Mouse (Mus musculus) stomach, postnatal 0 days (tissue): Measurements from ENCODE around the gene Evi2b. TPM values are rescaled to one million over a fixed set of nuclear protein-coding genes. Genes with fewer than 3 reads are reported as not detected.

Experiments
- ATAC-seq: fragments of 200-750 bp; cut with Nextera tagmentation; 2 replicates; pipeline ENCODE4 v1.8.0; 2017; ENCODE audit not compliant: low FRiP score, low TSS enrichment
- DNase-seq: peaks from one replicate; pipeline ENCODE4 v3.0.0-alpha.2; 2016; ENCODE audit warnings: low spot score
- H3K27ac ChIP-seq: fragments of 300-500 bp; sonication (generic); replicated peaks from 2 replicates; pipeline ENCODE4 v1.5.1; 2014; ENCODE audit warnings: mild to moderate bottlenecking, control low read depth
- H3K27me3 ChIP-seq: fragments of 300-500 bp; sonication (generic); 2 replicates; pipeline ENCODE4 v1.6.1; 2014; ENCODE audit warnings: low read length; ENCODE audit not compliant: control insufficient read depth, insufficient read depth
- H3K36me3 ChIP-seq: fragments of 300-500 bp; sonication (generic); 2 replicates; pipeline ENCODE4 v1.6.1; 2014; ENCODE audit warnings: low read length, mixed read lengths; ENCODE audit not compliant: control insufficient read depth, insufficient read depth
- H3K4me1 ChIP-seq: fragments of 300-500 bp; sonication (generic); replicated peaks from 2 replicates; pipeline ENCODE4 v1.6.1; 2014; ENCODE audit warnings: antibody characterized with exemption; ENCODE audit not compliant: control insufficient read depth, insufficient read depth
- H3K4me2 ChIP-seq: fragments of 300-500 bp; sonication (generic); replicated peaks from 2 replicates; pipeline ENCODE4 v1.6.1; 2014; ENCODE audit warnings: low read depth, mild to moderate bottlenecking, control low read depth, moderate library complexity
- H3K4me3 ChIP-seq: fragments of 300-500 bp; sonication (generic); 2 replicates; pipeline ENCODE4 v1.5.1; 2014; ENCODE audit warnings: low read depth, low read length, control low read depth
- H3K9ac ChIP-seq: fragments of 300-500 bp; sonication (generic); 2 replicates; pipeline ENCODE4 v1.6.1; 2014; ENCODE audit warnings: mild to moderate bottlenecking, low read length, control low read depth, mixed read lengths
- H3K9me3 ChIP-seq: fragments of 300-500 bp; sonication (generic); 2 replicates; pipeline ENCODE4 v1.6.1; 2016; ENCODE audit warnings: low read length; ENCODE audit not compliant: control insufficient read depth
- CTCF ChIP-seq: IDR thresholded peaks from 2 replicates; pipeline ENCODE4 v1.5.1; 2016; ENCODE audit warnings: antibody characterized with exemption, low read depth, mild to moderate bottlenecking, moderate library complexity
- EP300 ChIP-seq: optimal IDR thresholded peaks from 2 replicates; pipeline ENCODE3; 2016; ENCODE audit warnings: antibody characterized with exemption
- WGBS: fragments of 180-500 bp; shearing (Covaris S2); extraction: QIAGEN DNeasy Blood & Tissue Kit; methylation state at CpG from one replicate; pipeline ENCODE4 v1.1.7; 2014; 5-methylcytosine and 5-hydroxymethylcytosine counted together
- polyA plus RNA-seq: library from polyadenylated mRNA; unstranded; fragments of >200 nt; fragmentation: Nextera tagmentation; extraction: Ambion mirVana; gene quantifications from 2 replicates; pipeline ENCODE4 v1.2.1, GENCODE M21; 2015

Gene Evi2b
- polyA plus RNA-seq, 1 experiment from 2014 or later, result 0.53 TPM

GRCm38 (mm10) chr11:79527015-79527738 lies 3.6 kb upstream of the Evi2b start:
- H3K4me1 ChIP-seq, result no peaks in the 10 kb centered on the region
- H3K9me3 ChIP-seq, result no peaks in the 10 kb centered on the region
- ATAC-seq (no peak), DNase-seq (no peak)
- H3K4me3 ChIP-seq, result no peak overlapping the region
- H3K9ac ChIP-seq, result no peak overlapping the region
- H3K27me3 ChIP-seq, result no peaks in the 10 kb centered on the region
- H3K36me3 ChIP-seq, result no peaks in the 10 kb centered on the region; the same call in 1 of the 2 replicates
- WGBS, result 71% methylated on average over 15 of the region's 15 CpGs
- H3K4me2 ChIP-seq, result no peak overlapping the region
- no peak overlapping the region for H3K27ac ChIP-seq
- TF ChIP-seq EP300, result no peak
- no peak for TF ChIP-seq CTCF

DNA sequence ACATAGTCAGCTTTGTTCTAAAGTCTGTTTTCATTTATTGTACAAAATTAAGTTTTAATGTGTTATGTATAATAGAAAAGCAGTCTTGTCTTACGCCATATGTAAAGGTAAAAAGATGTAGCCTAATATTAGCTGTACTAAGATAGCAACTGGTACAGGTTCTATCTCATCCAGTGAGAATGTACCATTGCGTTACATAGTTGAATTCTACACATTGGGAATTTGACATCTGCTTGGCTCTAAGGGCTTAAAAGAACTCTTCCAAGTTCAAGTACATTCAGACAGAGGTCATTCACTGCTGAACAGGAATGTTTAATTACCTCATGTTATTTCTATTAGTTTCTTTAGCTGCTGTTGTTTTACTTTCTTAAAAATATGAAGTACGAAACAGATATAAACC lies 3.0 kb upstream of the Evi2b start:
- no peak for DNase-seq
- no peak overlapping the region for H3K4me2 ChIP-seq
- no peaks in the 10 kb centered on the region; the same call in 1 of the 2 replicates for H3K36me3 ChIP-seq
- H3K9ac ChIP-seq, result no peak overlapping the region
- H3K4me3 ChIP-seq, result no peak overlapping the region
- TF ChIP-seq EP300, result no peak
- TF ChIP-seq CTCF, result no peak
- WGBS, result 84% methylated on average over 3 of the region's 3 CpGs
- H3K27me3 ChIP-seq, result no peaks in the 10 kb centered on the region
- ATAC-seq, result no peak
- H3K9me3 ChIP-seq, result no peaks in the 10 kb centered on the region
- H3K4me1 ChIP-seq, result no peaks in the 10 kb centered on the region
- H3K27ac ChIP-seq, result no peak overlapping the region

GRCm38 (mm10) chr11:79524310-79524575 lies 681 bp upstream of the Evi2b start:
- TF ChIP-seq CTCF, result no peak
- TF ChIP-seq EP300, result no peak
- H3K27me3 ChIP-seq, result no peaks in the 10 kb centered on the region
- no peak for ATAC-seq
- 70% methylated on average over 1 of the region's 1 CpGs for WGBS
- no peak for DNase-seq
- H3K4me2 ChIP-seq, result no peak overlapping the region
- no peaks in the 10 kb centered on the region for H3K4me1 ChIP-seq
- no peaks in the 10 kb centered on the region; the same call in 1 of the 2 replicates for H3K36me3 ChIP-seq
- no peak overlapping the region for H3K27ac ChIP-seq
- no peak overlapping the region for H3K4me3 ChIP-seq
- no peaks in the 10 kb centered on the region for H3K9me3 ChIP-seq
- no peak overlapping the region for H3K9ac ChIP-seq

DNA sequence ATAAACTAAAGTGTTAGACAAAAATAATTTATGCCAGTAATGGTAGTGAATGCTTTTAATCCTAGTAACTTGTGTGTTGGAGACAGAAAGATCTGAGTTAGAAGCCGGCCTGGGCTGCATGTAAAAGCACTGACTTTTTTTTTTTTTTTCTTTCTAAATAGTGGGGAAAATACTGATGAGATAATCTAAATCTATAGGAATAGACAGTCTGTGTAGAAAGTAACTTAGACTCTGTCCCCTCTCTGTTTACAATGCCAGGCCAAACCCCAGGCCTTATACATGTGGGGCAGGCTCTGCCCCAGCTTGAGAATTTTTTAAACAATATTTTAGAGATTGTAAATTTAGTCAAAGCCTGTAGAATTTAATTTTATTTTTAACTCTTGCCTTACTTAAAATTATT lies 618 bp downstream of the Evi2b start:
- WGBS, result 58% methylated on average over 1 of the region's 1 CpGs
- TF ChIP-seq EP300 (no peak), CTCF (no peak)

DNA sequence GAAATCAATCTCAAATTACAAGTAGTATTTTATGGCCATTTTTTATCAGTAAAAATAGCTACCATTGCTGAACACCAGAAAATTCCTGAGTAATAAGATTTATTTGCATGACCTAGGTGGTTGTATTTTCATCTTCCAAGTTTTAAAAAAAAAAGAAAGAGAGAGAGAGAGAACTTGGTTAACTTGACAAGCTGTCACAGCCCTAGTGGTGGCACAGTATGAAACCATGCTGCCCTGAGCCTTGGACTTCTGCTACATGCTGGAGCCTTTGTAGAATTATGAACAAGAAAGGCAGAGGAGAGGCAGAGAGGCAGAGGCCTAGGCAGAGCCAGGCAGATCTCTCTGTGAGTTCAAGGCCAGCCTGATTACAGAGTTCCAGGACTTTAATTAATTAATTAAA lies 1.6 kb downstream of the Evi2b start:
- H3K36me3 ChIP-seq, result no peaks in the 10 kb centered on the region
- no peak for TF ChIP-seq CTCF
- no peak for TF ChIP-seq EP300
- ATAC-seq (no peak), DNase-seq (no peak)
- no peak overlapping the region for H3K27ac ChIP-seq
- no peaks in the 10 kb centered on the region for H3K27me3 ChIP-seq
- no peak overlapping the region for H3K4me3 ChIP-seq
- no peak overlapping the region for H3K9ac ChIP-seq
- no peaks in the 10 kb centered on the region for H3K4me1 ChIP-seq
- no peak overlapping the region for H3K4me2 ChIP-seq
- H3K9me3 ChIP-seq, result no peaks in the 10 kb centered on the region

More for the DNA sequence above, 618 bp downstream of the Evi2b start:
- Histone ChIP-seq H3K4me1 (no peaks in the 10 kb centered on the region), H3K9me3 (no peaks in the 10 kb centered on the region), H3K4me2 (no peak overlapping the region), H3K27me3 (no peaks in the 10 kb centered on the region), H3K9ac (no peak overlapping the region), H3K4me3 (no peak overlapping the region), H3K36me3 (no peaks in the 10 kb centered on the region; the same call in 1 of the 2 replicates), H3K27ac (no peak overlapping the region)
- no peak for ATAC-seq
- no peak for DNase-seq

GRCm38 (mm10) chr11:79520772-79521171 lies 2.8 kb downstream of the Evi2b start:
- ATAC-seq, result no peak
- Histone ChIP-seq H3K27ac (no peak overlapping the region), H3K9me3 (no peaks in the 10 kb centered on the region), H3K27me3 (no peaks in the 10 kb centered on the region), H3K4me3 (no peak overlapping the region), H3K9ac (no peak overlapping the region), H3K36me3 (no peaks in the 10 kb centered on the region), H3K4me1 (no peaks in the 10 kb centered on the region), H3K4me2 (no peak overlapping the region)
- TF ChIP-seq CTCF, result no peak
- no peak for TF ChIP-seq EP300
- no peak for DNase-seq
